Mouse (Mus musculus): ENCODE measurements around the gene Bnip3.

GRCm38 (mm10) chr7:138863950-138864572 lies 45.3 kb downstream of the Bnip3 start:
- TF ChIP-seq POLR2A (IDR thresholded peaks at IDR 0.05; ENCODE audit: low read depth, low read length) (no peak), CTCF (IDR thresholded peaks at IDR 0.05; ENCODE audit: extremely low read depth, insufficient read depth, insufficient read length, insufficient replicate concordance) (no peak)
